ENCODE assay signal across 10 mouse cellular contexts in genomic region chr11:53795813-53796212, GRCm38 (mm10). TPM values are rescaled to one million over a fixed set of nuclear protein-coding genes. Genes with fewer than 3 reads are reported as not detected.
DNase-seq lines count a peak whose midpoint lies in the region; ATAC-seq lines count a peak whose summit lies in the region.
"Had no signal": no experiment of that assay in that cellular context is flagged by ENCODE, and none has a peak within 500 bp of the region (broad histone marks: within the 10 kb centered on the region; RNA-seq: fewer than 3 reads in every experiment).

No protein-coding gene starts in this region.

- peak overlapping the region; percentile 81 for H3K27ac ChIP-seq in kidney, embryonic 15.5 days
- no peak overlapping the region for H3K27ac ChIP-seq in kidney, embryonic 14.5 days (ENCODE audit: low read depth, low read length)
- peak overlapping the region; percentile 75 for H3K27ac ChIP-seq in liver, embryonic 12.5 days
- no peak overlapping the region for H3K27ac ChIP-seq in forebrain, embryonic 15.5 days (replicated peaks)

- H3K4me2 ChIP-seq in kidney, embryonic 15.5 days: no peak overlapping the region
- no peak overlapping the region for H3K4me2 ChIP-seq in kidney, embryonic 14.5 days (replicated peaks; ENCODE audit: low read depth, low read length)
- H3K4me2 ChIP-seq in liver, embryonic 12.5 days: no peak overlapping the region
- no peak overlapping the region for H3K4me2 ChIP-seq in forebrain, embryonic 15.5 days (replicated peaks)

- WGBS in kidney, embryonic 15.5 days: 59% methylated on average over 8 of the region's 8 CpGs
- 70% methylated on average over 8 of the region's 8 CpGs for WGBS in kidney, embryonic 14.5 days
- 56% methylated on average over 8 of the region's 8 CpGs for WGBS in liver, embryonic 12.5 days (ENCODE audit: insufficient replicate concordance)
- WGBS in forebrain, embryonic 15.5 days: 84% methylated on average over 8 of the region's 8 CpGs

- DNase-seq in 416B (ENCODE audit: low read depth) (peak; percentile 59), NIH3T3 (ENCODE audit: low read depth) (peak; percentile 41)
- DNase-seq in frontal cortex, postnatal 14 days (ENCODE audit: low spot score in 2 of 2): no peak
- DNase-seq: right cerebral cortex, postnatal 14 days had no signal

- no peak overlapping the region for H3K4me3 ChIP-seq in kidney, embryonic 15.5 days (replicated peaks)
- H3K4me3 ChIP-seq in kidney, embryonic 14.5 days (ENCODE audit: low read length): no peak overlapping the region
- H3K4me3 ChIP-seq in liver, embryonic 12.5 days: no peak overlapping the region
- H3K4me3 ChIP-seq in forebrain, embryonic 15.5 days: no peak overlapping the region

- no peaks in the 10 kb centered on the region for H3K9me3 ChIP-seq in kidney, embryonic 15.5 days (replicated peaks)
- no peaks in the 10 kb centered on the region for H3K9me3 ChIP-seq in kidney, embryonic 14.5 days (ENCODE audit: control insufficient read depth, low read length)
- H3K9me3 ChIP-seq in liver, embryonic 12.5 days (replicated peaks): no peaks in the 10 kb centered on the region
- H3K9me3 ChIP-seq in forebrain, embryonic 15.5 days: no peaks in the 10 kb centered on the region

- H3K4me1 ChIP-seq in kidney, embryonic 15.5 days: peaks cover 43% of the 10 kb centered on the region
- peaks cover 37% of the 10 kb centered on the region for H3K4me1 ChIP-seq in kidney, embryonic 14.5 days (ENCODE audit: control insufficient read depth, insufficient read depth, low read length)
- peaks cover 42% of the 10 kb centered on the region for H3K4me1 ChIP-seq in liver, embryonic 12.5 days
- 0 out of 2 replicates have a peak, but pooled peaks cover 7% of the 10 kb centered on the region for H3K4me1 ChIP-seq in forebrain, embryonic 15.5 days

- no peaks in the 10 kb centered on the region for H3K36me3 ChIP-seq in kidney, embryonic 15.5 days
- no peaks in the 10 kb centered on the region for H3K36me3 ChIP-seq in kidney, embryonic 14.5 days (ENCODE audit: control insufficient read depth, insufficient read depth, low read length)
- H3K36me3 ChIP-seq in liver, embryonic 12.5 days: no peaks in the 10 kb centered on the region
- H3K36me3 ChIP-seq in forebrain, embryonic 15.5 days: no peaks in the 10 kb centered on the region

- no peak for ATAC-seq in kidney, embryonic 15.5 days (replicated peaks; ENCODE audit: low FRiP score)
- ATAC-seq in kidney, embryonic 14.5 days (ENCODE audit: low FRiP score, low TSS enrichment): no peak
- 0 out of 2 replicates have a peak, but pooled peaks have one; percentile 16 for ATAC-seq in liver, embryonic 12.5 days
- no peak for ATAC-seq in forebrain, embryonic 15.5 days (replicated peaks)
- no peak for ATAC-seq in inflammation-experienced regulatory T-cells, adult 6 months

- no peaks in the 10 kb centered on the region for H3K27me3 ChIP-seq in kidney, embryonic 15.5 days
- no peaks in the 10 kb centered on the region for H3K27me3 ChIP-seq in kidney, embryonic 14.5 days (ENCODE audit: control insufficient read depth, insufficient read depth, low read length)
- H3K27me3 ChIP-seq in liver, embryonic 12.5 days (replicated peaks): no peaks in the 10 kb centered on the region
- H3K27me3 ChIP-seq in forebrain, embryonic 15.5 days: no peaks in the 10 kb centered on the region

- no peak overlapping the region for H3K9ac ChIP-seq in kidney, embryonic 15.5 days
- H3K9ac ChIP-seq in kidney, embryonic 14.5 days (ENCODE audit: low read depth, low read length): no peak overlapping the region
- H3K9ac ChIP-seq in liver, embryonic 12.5 days: no peak overlapping the region
- H3K9ac ChIP-seq in forebrain, embryonic 15.5 days (replicated peaks): no peak overlapping the region

RNA-seq across cellular contexts. Expression of gene Gm17334, which starts 22.8 kb away (rescaled TPM):
- polyA plus RNA-seq in kidney, embryonic 15.5 days (2015; fragmentation: Nextera tagmentation; extraction: Ambion mirVana): 0.23 TPM in 1 of 2 replicates, not detected in the other
- polyA plus RNA-seq in kidney, embryonic 14.5 days (2014; fragmentation: Nextera tagmentation; extraction: Ambion mirVana): 0.44 TPM in 1 of 2 replicates, not detected in the other
- polyA plus RNA-seq in liver, embryonic 12.5 days (2016; fragmentation: Nextera tagmentation; extraction: Ambion mirVana): 0.13 TPM in 1 of 2 replicates, not detected in the other
- not detected in 2 replicates for polyA plus RNA-seq in forebrain, embryonic 15.5 days (2015; fragmentation: Nextera tagmentation; extraction: Ambion mirVana)
- polyA plus RNA-seq in inflammation-experienced regulatory T-cells, adult 6 months (2017; shearing (Covaris generic)): 1 to 10 TPM; 5.6 to 9.0 (median 6.7) TPM
- polyA plus RNA-seq: brain, embryonic 14.5 days had no signal

RNA-seq across cellular contexts. Expression of gene Irf1, which starts 26.0 kb away (rescaled TPM):
- 12.6 and 15.3 TPM in 2 replicates for polyA plus RNA-seq in kidney, embryonic 15.5 days (2015; fragmentation: Nextera tagmentation; extraction: Ambion mirVana)
- 9.7 and 13.2 TPM in 2 replicates for polyA plus RNA-seq in kidney, embryonic 14.5 days (2014; fragmentation: Nextera tagmentation; extraction: Ambion mirVana)
- 7.3 and 7.5 TPM in 2 replicates for polyA plus RNA-seq in liver, embryonic 12.5 days (2016; fragmentation: Nextera tagmentation; extraction: Ambion mirVana)
- polyA plus RNA-seq in forebrain, embryonic 15.5 days (2015; fragmentation: Nextera tagmentation; extraction: Ambion mirVana): 2.9 and 3.3 TPM in 2 replicates
- 100 to 1,000 TPM; 273 to 355 (median 291) TPM for polyA plus RNA-seq in inflammation-experienced regulatory T-cells, adult 6 months (2017; shearing (Covaris generic))

Comparison
In these comparisons a context has a peak if more than half of its experiments do, and no peak if none do; other contexts are left out.
1. H3K27ac ChIP-seq: peak in kidney, embryonic 15.5 days (single experiment) and liver, embryonic 12.5 days (single experiment); none in kidney, embryonic 14.5 days (single experiment) and forebrain, embryonic 15.5 days (single experiment).
2. DNase-seq: peak in 416B (single experiment) and NIH3T3 (single experiment); none in frontal cortex, postnatal 14 days (0 of 2).
3. RNA of gene Irf1, which starts 26.0 kb away (polyA plus RNA-seq): 273 to 355 TPM in inflammation-experienced regulatory T-cells, adult 6 months; 12.6 to 15.3 TPM in kidney, embryonic 15.5 days, 9.7 to 13.2 TPM in kidney, embryonic 14.5 days, 7.3 to 7.5 TPM in liver, embryonic 12.5 days and 2.9 to 3.3 TPM in forebrain, embryonic 15.5 days; every median in the first group is over 10 times any median in the second.